Mouse (Mus musculus) kidney, postnatal 0 days (tissue): Measurements from ENCODE around the gene Vwa3b. TPM values are rescaled to one million over a fixed set of nuclear protein-coding genes. Genes with fewer than 3 reads are reported as not detected.

ENCODE experiments used
- ATAC-seq: fragments of 200-750 bp; cut with Nextera tagmentation; replicated peaks from 2 replicates; pipeline ENCODE4 v1.8.0; 2017; ENCODE audit warnings: low read depth, moderate number of reproducible peaks, moderate TSS enrichment, moderate library complexity; ENCODE audit not compliant: low FRiP score
- DNase-seq: peaks from one replicate; pipeline ENCODE4 v3.0.0-alpha.2; 2016; ENCODE audit warnings: low spot score
- H3K27ac ChIP-seq: fragments of 300-500 bp; sonication (generic); 2 replicates; pipeline ENCODE4 v1.5.1; 2014; ENCODE audit warnings: mild to moderate bottlenecking
- H3K27me3 ChIP-seq: fragments of 300-500 bp; sonication (generic); 2 replicates; pipeline ENCODE4 v1.6.1; 2014; ENCODE audit warnings: low read length, mixed read lengths; ENCODE audit not compliant: insufficient read depth
- H3K36me3 ChIP-seq: fragments of 300-500 bp; sonication (generic); 2 replicates; pipeline ENCODE4 v1.6.1; 2014; ENCODE audit warnings: low read length, mixed read lengths; ENCODE audit not compliant: insufficient read depth
- H3K4me1 ChIP-seq: fragments of 300-500 bp; sonication (generic); replicated peaks from 2 replicates; pipeline ENCODE4 v1.6.1; 2014; ENCODE audit warnings: antibody characterized with exemption, low read length, mixed read lengths; ENCODE audit not compliant: insufficient read depth
- H3K4me2 ChIP-seq: fragments of 300-500 bp; sonication (generic); 2 replicates; pipeline ENCODE4 v1.6.1; 2014; ENCODE audit warnings: mild to moderate bottlenecking, low read length, moderate library complexity, mixed read lengths
- H3K4me3 ChIP-seq: fragments of 300-500 bp; sonication (generic); replicated peaks from 2 replicates; pipeline ENCODE4 v1.5.1; 2014; ENCODE audit warnings: low read depth, low read length
- H3K9ac ChIP-seq: fragments of 300-500 bp; sonication (generic); 2 replicates; pipeline ENCODE4 v1.6.1; 2014; ENCODE audit warnings: low read depth, low read length
- H3K9me3 ChIP-seq: fragments of 300-500 bp; sonication (generic); replicated peaks from 2 replicates; pipeline ENCODE4 v1.6.1; 2016; ENCODE audit warnings: low read length, inconsistent platforms, mixed read lengths
- CTCF ChIP-seq: IDR thresholded peaks from 2 replicates; pipeline ENCODE4 v1.5.1; 2016; ENCODE audit warnings: antibody characterized with exemption, low read depth, mild to moderate bottlenecking, moderate library complexity
- WGBS: fragments of 180-500 bp; shearing (Covaris S2); extraction: QIAGEN DNeasy Blood & Tissue Kit; methylation state at CpG from one replicate; pipeline ENCODE4 v1.1.7; 2014; 5-methylcytosine and 5-hydroxymethylcytosine counted together
- polyA plus RNA-seq: library from polyadenylated mRNA; unstranded; fragments of >200 nt; fragmentation: Nextera tagmentation; extraction: Ambion mirVana; gene quantifications from 2 replicates; pipeline ENCODE4 v1.2.1, GENCODE M21; 2015

The Vwa3b gene
- polyA plus RNA-seq, 1 experiment from 2014 or later: 0.24 TPM

DNA sequence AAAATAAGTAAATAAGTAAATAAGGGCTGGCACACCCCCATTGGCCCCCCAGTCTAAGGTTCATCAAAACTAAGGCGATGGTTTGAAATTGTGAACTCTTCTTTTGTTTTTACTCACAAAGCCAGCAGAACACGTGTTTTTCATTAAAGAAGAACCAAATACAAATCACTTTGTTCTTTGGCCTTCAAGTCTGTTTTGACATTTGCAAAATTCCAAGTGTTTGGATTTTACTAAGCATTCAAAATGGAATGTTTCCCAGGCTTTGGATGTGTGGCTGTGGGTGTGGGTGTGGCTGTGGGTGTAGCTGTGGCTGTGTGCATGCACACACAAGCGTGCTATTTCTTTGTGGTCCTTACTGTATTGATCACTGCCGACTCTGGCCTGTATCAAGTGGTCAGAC, 27.3 kb downstream of the Vwa3b start:
- WGBS: 65% methylated on average over 4 of the region's 4 CpGs
- H3K27me3 ChIP-seq: no peaks in the 10 kb centered on the region
- no peak overlapping the region for H3K27ac ChIP-seq
- peak; percentile 42 for DNase-seq
- H3K4me1 ChIP-seq: no peaks in the 10 kb centered on the region
- H3K4me2 ChIP-seq: no peak overlapping the region
- H3K4me3 ChIP-seq: no peak overlapping the region
- no peak for TF ChIP-seq CTCF
- no peak overlapping the region for H3K9ac ChIP-seq
- H3K36me3 ChIP-seq: no peaks in the 10 kb centered on the region
- H3K9me3 ChIP-seq: no peaks in the 10 kb centered on the region
- ATAC-seq: no peak

GRCm38 (mm10) chr1:37056831-37057561, 30.6 kb downstream of the Vwa3b start:
- Histone ChIP-seq H3K4me2 (no peak overlapping the region), H3K27ac (no peak overlapping the region), H3K36me3 (no peaks in the 10 kb centered on the region), H3K4me1 (no peaks in the 10 kb centered on the region), H3K9me3 (no peaks in the 10 kb centered on the region), H3K4me3 (no peak overlapping the region), H3K9ac (no peak overlapping the region), H3K27me3 (no peaks in the 10 kb centered on the region)
- no peak for ATAC-seq
- no peak for DNase-seq
- WGBS: 70% methylated on average over 6 of the region's 6 CpGs
- no peak for TF ChIP-seq CTCF

GRCm38 (mm10) chr1:37060856-37061255, 34.5 kb downstream of the Vwa3b start:
- H3K4me3 ChIP-seq: no peak overlapping the region
- no peaks in the 10 kb centered on the region for H3K4me1 ChIP-seq
- no peaks in the 10 kb centered on the region for H3K36me3 ChIP-seq
- ATAC-seq (no peak), DNase-seq (no peak)
- H3K9me3 ChIP-seq: no peaks in the 10 kb centered on the region
- H3K27ac ChIP-seq: no peak overlapping the region
- H3K4me2 ChIP-seq: no peak overlapping the region
- WGBS: 76% methylated on average over 5 of the region's 5 CpGs
- TF ChIP-seq CTCF: no peak
- no peak overlapping the region for H3K9ac ChIP-seq
- no peaks in the 10 kb centered on the region for H3K27me3 ChIP-seq

GRCm38 (mm10) chr1:37063053-37063452, 36.7 kb downstream of the Vwa3b start:
- no peaks in the 10 kb centered on the region for H3K4me1 ChIP-seq
- no peak overlapping the region for H3K9ac ChIP-seq
- ATAC-seq (no peak), DNase-seq (no peak)
- H3K36me3 ChIP-seq: no peaks in the 10 kb centered on the region
- 82% methylated on average over 5 of the region's 5 CpGs for WGBS
- no peak overlapping the region for H3K4me3 ChIP-seq
- no peak overlapping the region for H3K4me2 ChIP-seq
- no peak for TF ChIP-seq CTCF
- H3K27me3 ChIP-seq: no peaks in the 10 kb centered on the region
- H3K9me3 ChIP-seq: no peaks in the 10 kb centered on the region
- H3K27ac ChIP-seq: no peak overlapping the region

- Histone ChIP-seq H3K4me1 (no peaks in the 10 kb centered on the region), H3K4me2 (no peak overlapping the region), H3K9me3 (no peaks in the 10 kb centered on the region), H3K9ac (no peak overlapping the region), H3K27me3 (no peaks in the 10 kb centered on the region), H3K36me3 (no peaks in the 10 kb centered on the region), H3K4me3 (no peak overlapping the region), H3K27ac (no peak overlapping the region)
- 58% methylated on average over 4 of the region's 4 CpGs for WGBS
- DNase-seq (peak; percentile 23), ATAC-seq (no peak; the same call in 1 of the 2 replicates)
- TF ChIP-seq CTCF: no peak
Observed at GRCm38 (mm10) chr1:37063841-37064240, 37.4 kb downstream of the Vwa3b start.

- DNase-seq (no peak), ATAC-seq (no peak)
- no peaks in the 10 kb centered on the region for H3K4me1 ChIP-seq
- no peak for TF ChIP-seq CTCF
- no peak overlapping the region for H3K9ac ChIP-seq
- H3K9me3 ChIP-seq: no peaks in the 10 kb centered on the region
- H3K36me3 ChIP-seq: no peaks in the 10 kb centered on the region
- no peak overlapping the region for H3K4me2 ChIP-seq
- no peaks in the 10 kb centered on the region for H3K27me3 ChIP-seq
- 88% methylated on average over 11 of the region's 11 CpGs for WGBS
- H3K27ac ChIP-seq: no peak overlapping the region
- no peak overlapping the region for H3K4me3 ChIP-seq
Observed at GRCm38 (mm10) chr1:37065658-37066412, 39.4 kb downstream of the Vwa3b start.
